Mouse (Mus musculus) c-Kit-positive CD71-positive TER-119-negative erythroid progenitor cells, embryonic 14.5 days (primary cell): Measurements from ENCODE around the gene Hepacam.

ENCODE experiments used
- DNase-seq: peaks from one replicate; pipeline ENCODE4 v3.0.0-alpha.2; 2013; ENCODE audit warnings: low read depth

The Hepacam gene

DNA sequence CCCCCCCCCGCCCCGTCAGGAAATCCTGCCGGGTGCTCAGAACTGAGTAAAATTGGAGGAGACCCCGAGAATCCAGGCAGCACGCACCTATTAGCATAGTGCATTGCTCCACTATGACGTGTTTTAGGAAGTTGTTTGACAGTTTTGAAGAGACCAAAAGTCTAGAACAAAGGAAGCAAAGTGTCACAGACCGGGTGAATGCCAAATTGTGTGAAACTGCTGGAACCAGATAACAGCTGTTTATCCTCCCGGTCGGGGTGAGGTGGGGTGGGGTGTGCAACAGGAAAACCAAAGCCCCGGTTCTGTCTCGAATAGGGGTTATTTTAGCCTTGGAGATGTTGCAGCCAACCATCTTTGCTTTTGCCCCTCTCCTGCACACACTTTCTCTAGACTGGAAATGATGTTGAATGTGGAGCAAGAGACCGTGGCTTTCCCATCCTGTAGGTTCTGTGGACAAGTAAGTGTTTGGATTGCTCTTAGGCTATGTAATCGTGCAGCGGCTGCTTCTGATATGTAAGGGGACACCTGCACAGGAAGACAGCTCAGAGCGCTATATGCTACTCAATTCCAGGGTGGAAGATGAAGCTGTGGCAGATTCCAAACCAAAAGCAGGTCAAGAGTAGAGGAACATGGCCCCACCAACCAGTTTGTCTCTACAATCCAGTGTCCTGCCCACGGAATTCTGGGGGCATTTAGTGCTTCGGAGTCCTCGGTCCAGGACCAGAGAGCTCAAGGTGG is 66.8 kb downstream of the Hepacam start:
- DNase-seq = no peak

DNA sequence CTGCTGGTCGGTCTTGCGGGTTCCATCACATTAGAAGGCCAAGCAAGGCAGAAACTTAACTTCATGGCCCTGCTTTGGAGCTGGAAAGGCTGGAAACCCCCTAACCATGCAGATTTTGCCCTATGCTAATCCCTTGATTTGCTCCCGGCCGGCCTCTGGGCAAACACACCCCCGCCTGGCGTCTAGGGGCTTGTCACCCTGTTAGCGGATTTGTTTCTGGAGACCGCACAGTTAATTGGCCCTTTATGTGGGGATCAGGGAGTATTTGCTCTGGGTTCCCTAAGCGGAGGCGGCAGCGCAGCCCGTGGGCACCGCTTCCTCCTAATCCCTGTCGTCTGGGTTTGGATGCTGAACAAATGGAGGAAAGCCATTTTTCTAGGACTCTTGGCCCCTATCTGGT is 67.8 kb downstream of the Hepacam start:
- no peak for DNase-seq

DNA sequence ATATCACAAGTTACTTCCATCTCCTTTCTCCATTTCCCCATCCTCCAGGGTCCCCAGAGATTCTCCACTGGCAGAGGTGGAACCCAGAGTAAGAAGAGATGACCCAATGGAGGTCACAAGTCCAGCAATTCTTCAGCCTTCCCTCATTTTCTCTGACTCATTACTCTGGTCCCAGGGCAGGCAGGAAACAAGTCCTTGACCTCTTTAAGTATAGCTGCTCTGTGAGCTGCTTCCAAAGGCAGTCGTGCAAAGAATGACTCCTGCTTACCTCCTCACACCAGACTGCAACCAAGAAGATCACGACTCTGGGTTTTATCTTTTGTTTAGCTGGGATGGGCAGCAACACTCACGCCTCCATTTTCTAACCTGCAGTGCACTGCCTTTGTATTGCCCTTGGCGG is 68.5 kb downstream of the Hepacam start:
- no peak for DNase-seq
